In genomic region chr17:67512008-67512407, GRCm38 (mm10) we compare ENCODE assay signal across 12 mouse cellular contexts.
DNase-seq lines count a peak whose midpoint lies in the region; ATAC-seq and TF ChIP-seq lines count a peak whose summit lies in the region.
"Had no signal": no experiment of that assay in that cellular context is flagged by ENCODE, and none has a peak within 500 bp of the region (broad histone marks: within the 10 kb centered on the region; RNA-seq: fewer than 3 reads in every experiment).

No protein-coding gene starts in this region.

- ATAC-seq in intestine, embryonic 14.5 days (replicated peaks; ENCODE audit: low FRiP score, low TSS enrichment, low read depth) = no peak
- no peak for ATAC-seq in intestine, postnatal 0 days
- no peak for ATAC-seq in neural tube, embryonic 13.5 days (ENCODE audit: low read depth)
- ATAC-seq in forebrain, embryonic 15.5 days (replicated peaks) = no peak
- ATAC-seq: Patski had no signal

- peak overlapping the region; percentile 34; the same call in 1 of the 2 replicates for H3K27ac ChIP-seq in intestine, embryonic 14.5 days (ENCODE audit: low read depth)
- H3K27ac ChIP-seq in intestine, postnatal 0 days (ENCODE audit: low read depth, low read length) = no peak overlapping the region
- H3K27ac ChIP-seq in neural tube, embryonic 13.5 days (replicated peaks) = 0 out of 2 replicates have a peak overlapping the region, but pooled peaks have one; percentile 23
- no peak overlapping the region for H3K27ac ChIP-seq in forebrain, embryonic 15.5 days (replicated peaks)
- H3K27ac ChIP-seq: macrophage had no signal

- no peak overlapping the region for H3K9ac ChIP-seq in intestine, embryonic 14.5 days (ENCODE audit: low read length)
- no peak overlapping the region for H3K9ac ChIP-seq in intestine, postnatal 0 days (ENCODE audit: low read depth, low read length)
- no peak overlapping the region for H3K9ac ChIP-seq in neural tube, embryonic 13.5 days
- no peak overlapping the region for H3K9ac ChIP-seq in forebrain, embryonic 15.5 days (replicated peaks)

- TF ChIP-seq CTCF in intestine, postnatal 0 days (IDR thresholded peaks at IDR 0.05; ENCODE audit: low read depth) = no peak

- H3K27me3 ChIP-seq in intestine, embryonic 14.5 days (replicated peaks; ENCODE audit: control insufficient read depth, insufficient read depth, low read length) = no peaks in the 10 kb centered on the region
- no peaks in the 10 kb centered on the region for H3K27me3 ChIP-seq in intestine, postnatal 0 days (replicated peaks; ENCODE audit: control insufficient read depth, insufficient read depth, low read length)
- H3K27me3 ChIP-seq in neural tube, embryonic 13.5 days = no peaks in the 10 kb centered on the region
- no peaks in the 10 kb centered on the region for H3K27me3 ChIP-seq in forebrain, embryonic 15.5 days

- H3K4me1 ChIP-seq in intestine, embryonic 14.5 days (replicated peaks; ENCODE audit: control insufficient read depth, insufficient read depth, low read length) = no peaks in the 10 kb centered on the region
- no peaks in the 10 kb centered on the region for H3K4me1 ChIP-seq in intestine, postnatal 0 days (replicated peaks; ENCODE audit: control insufficient read depth, insufficient read depth, low read length)
- no peaks in the 10 kb centered on the region; the same call in 1 of the 2 replicates for H3K4me1 ChIP-seq in neural tube, embryonic 13.5 days (replicated peaks)
- H3K4me1 ChIP-seq in forebrain, embryonic 15.5 days = no peaks in the 10 kb centered on the region

- no peak overlapping the region for H3K4me3 ChIP-seq in intestine, embryonic 14.5 days (ENCODE audit: low read depth, low read length)
- no peak overlapping the region for H3K4me3 ChIP-seq in intestine, postnatal 0 days (ENCODE audit: low read depth, low read length)
- no peak overlapping the region for H3K4me3 ChIP-seq in neural tube, embryonic 13.5 days
- H3K4me3 ChIP-seq in forebrain, embryonic 15.5 days = no peak overlapping the region

- WGBS in intestine, embryonic 14.5 days = 61% methylated on average over 6 of the region's 6 CpGs
- 77% methylated on average over 6 of the region's 6 CpGs for WGBS in intestine, postnatal 0 days
- 76% methylated on average over 6 of the region's 6 CpGs for WGBS in neural tube, embryonic 13.5 days
- whole genome bisulfite sequencing in forebrain, embryonic 15.5 days = 83% methylated on average over 6 of the region's 6 CpGs

- H3K36me3 ChIP-seq in intestine, embryonic 14.5 days (ENCODE audit: control insufficient read depth, insufficient read depth, low read length) = no peaks in the 10 kb centered on the region
- no peaks in the 10 kb centered on the region for H3K36me3 ChIP-seq in intestine, postnatal 0 days (ENCODE audit: control insufficient read depth, insufficient read depth)
- H3K36me3 ChIP-seq in neural tube, embryonic 13.5 days = no peaks in the 10 kb centered on the region
- no peaks in the 10 kb centered on the region for H3K36me3 ChIP-seq in forebrain, embryonic 15.5 days

- H3K4me2 ChIP-seq in intestine, embryonic 14.5 days (ENCODE audit: low read length) = no peak overlapping the region
- no peak overlapping the region for H3K4me2 ChIP-seq in intestine, postnatal 0 days (replicated peaks; ENCODE audit: low read depth)
- H3K4me2 ChIP-seq in neural tube, embryonic 13.5 days = no peak overlapping the region
- H3K4me2 ChIP-seq in forebrain, embryonic 15.5 days (replicated peaks) = no peak overlapping the region

- DNase-seq in intestine, embryonic 14.5 days (ENCODE audit: low spot score) = no peak
- DNase-seq in neural tube, embryonic 10.5 days (ENCODE audit: extremely low spot score, low spot score) = no peak
- DNase-seq in heart, postnatal 4 days = peak; percentile 25
- DNase-seq in adrenal gland, adult 8-10 months = no peak
- no peak for DNase-seq in MN1 (ENCODE audit: low spot score)
- DNase-seq: cerebellum, adult 9-10 months; gastrocnemius, postnatal 10 days had no signal

- no peaks in the 10 kb centered on the region for H3K9me3 ChIP-seq in intestine, embryonic 14.5 days (ENCODE audit: control insufficient read depth, low read length)
- no peaks in the 10 kb centered on the region for H3K9me3 ChIP-seq in intestine, postnatal 0 days (ENCODE audit: control insufficient read depth)
- no peaks in the 10 kb centered on the region for H3K9me3 ChIP-seq in neural tube, embryonic 13.5 days
- no peaks in the 10 kb centered on the region for H3K9me3 ChIP-seq in forebrain, embryonic 15.5 days

Comparison
In these comparisons a context has a peak if more than half of its experiments do, and no peak if none do; other contexts are left out.
1. H3K27ac ChIP-seq: peak in intestine, embryonic 14.5 days (single experiment) and neural tube, embryonic 13.5 days (single experiment); none in intestine, postnatal 0 days (single experiment) and forebrain, embryonic 15.5 days (single experiment).